Mouse (Mus musculus): Measurements from ENCODE around the gene Zfp119b.
"Not testable (repeated sequence)": the region's sequence is repeated elsewhere in the genome, so short reads cannot be mapped to it uniquely, and the experiment has no call there.

Gene Zfp119b

GRCm38 (mm10) chr17:55957726-55958583 is 8.7 kb upstream of the Zfp119b start:
- no peak for ATAC-seq (ENCODE audit: insufficient number of reproducible peaks, low FRiP score, low TSS enrichment)

- ATAC-seq (ENCODE audit: insufficient number of reproducible peaks, low FRiP score, low TSS enrichment) = no peak
Measured at GRCm38 (mm10) chr17:55957168-55957567, 7.9 kb upstream of the Zfp119b start.

GRCm38 (mm10) chr17:55956591-55956990 is 7.3 kb upstream of the Zfp119b start:
- ATAC-seq (ENCODE audit: insufficient number of reproducible peaks, low FRiP score, low TSS enrichment) = no peak

- peak; percentile 9; the same call in 1 of the 2 replicates for ATAC-seq (ENCODE audit: insufficient number of reproducible peaks, low FRiP score, low TSS enrichment)
Measured at GRCm38 (mm10) chr17:55956129-55956528, 6.8 kb upstream of the Zfp119b start.

- no peak for ATAC-seq (ENCODE audit: insufficient number of reproducible peaks, low FRiP score, low TSS enrichment)
Measured at GRCm38 (mm10) chr17:55954229-55954628, 4.9 kb upstream of the Zfp119b start.

GRCm38 (mm10) chr17:55953751-55954150 is 4.5 kb upstream of the Zfp119b start:
- ATAC-seq (ENCODE audit: insufficient number of reproducible peaks, low FRiP score, low TSS enrichment) = no peak

GRCm38 (mm10) chr17:55952447-55953027 is 3.2 kb upstream of the Zfp119b start, which contains the start of gene Ebi3:
Ebi3 (plus strand) TSS chr17:55952640.
- ATAC-seq (ENCODE audit: insufficient number of reproducible peaks, low FRiP score, low TSS enrichment) = no peak

GRCm38 (mm10) chr17:55952041-55952440 is 2.7 kb upstream of the Zfp119b start:
- no peak for ATAC-seq (ENCODE audit: insufficient number of reproducible peaks, low FRiP score, low TSS enrichment)

GRCm38 (mm10) chr17:55950601-55951000 is 1.3 kb upstream of the Zfp119b start:
- no peak for ATAC-seq (ENCODE audit: insufficient number of reproducible peaks, low FRiP score, low TSS enrichment)

- no peak for ATAC-seq (ENCODE audit: insufficient number of reproducible peaks, low FRiP score, low TSS enrichment)
Measured at GRCm38 (mm10) chr17:55948647-55949046, 653 bp downstream of the Zfp119b start.

- no peak for ATAC-seq (ENCODE audit: insufficient number of reproducible peaks, low FRiP score, low TSS enrichment)
Measured at GRCm38 (mm10) chr17:55945696-55946095, 3.6 kb downstream of the Zfp119b start.

GRCm38 (mm10) chr17:55944866-55945682 is 4.2 kb downstream of the Zfp119b start:
- ATAC-seq (ENCODE audit: insufficient number of reproducible peaks, low FRiP score, low TSS enrichment) = peak; percentile 99

- not testable (repeated sequence) for ATAC-seq (ENCODE audit: insufficient number of reproducible peaks, low FRiP score, low TSS enrichment)
Measured at GRCm38 (mm10) chr17:55944387-55944865, 4.9 kb downstream of the Zfp119b start.

- ATAC-seq (ENCODE audit: insufficient number of reproducible peaks, low FRiP score, low TSS enrichment) = no peak
Measured at GRCm38 (mm10) chr17:55933191-55933590, 16.1 kb downstream of the Zfp119b start.

- ATAC-seq (ENCODE audit: insufficient number of reproducible peaks, low FRiP score, low TSS enrichment) = no peak
Measured at GRCm38 (mm10) chr17:55932635-55933034, 16.7 kb downstream of the Zfp119b start.

- peak; percentile 95 for ATAC-seq (ENCODE audit: insufficient number of reproducible peaks, low FRiP score, low TSS enrichment)
Measured at GRCm38 (mm10) chr17:55931553-55932502, 17.5 kb downstream of the Zfp119b start.

- no peak for ATAC-seq (ENCODE audit: insufficient number of reproducible peaks, low FRiP score, low TSS enrichment)
Measured at GRCm38 (mm10) chr17:55906669-55907068, 42.6 kb downstream of the Zfp119b start.

- no peak for ATAC-seq (ENCODE audit: insufficient number of reproducible peaks, low FRiP score, low TSS enrichment)
Measured at GRCm38 (mm10) chr17:55904131-55904530, 45.2 kb downstream of the Zfp119b start.

- ATAC-seq (ENCODE audit: insufficient number of reproducible peaks, low FRiP score, low TSS enrichment) = no peak
Measured at GRCm38 (mm10) chr17:55903687-55904086, 45.6 kb downstream of the Zfp119b start.

- ATAC-seq (ENCODE audit: insufficient number of reproducible peaks, low FRiP score, low TSS enrichment) = no peak
Measured at GRCm38 (mm10) chr17:55903087-55903486, 46.2 kb downstream of the Zfp119b start.
